Mouse (Mus musculus) heart, embryonic 11.5 days (tissue): ENCODE data around the gene Atxn7l3. TPM values are rescaled to one million over a fixed set of nuclear protein-coding genes. Genes with fewer than 3 reads are reported as not detected.

Experiments
- ATAC-seq: fragments of 200-750 bp; cut with Nextera tagmentation; replicated peaks from 2 replicates; pipeline ENCODE4 v1.8.0; 2017; ENCODE audit warnings: moderate library complexity; ENCODE audit not compliant: insufficient number of reproducible peaks, low FRiP score, low TSS enrichment
- H3K27ac ChIP-seq: fragments of 300-500 bp; sonication (generic); 2 replicates; pipeline ENCODE4 v1.5.1; 2014; ENCODE audit warnings: mild to moderate bottlenecking, low read depth, low read length
- H3K27me3 ChIP-seq: fragments of 300-500 bp; sonication (generic); 2 replicates; pipeline ENCODE4 v1.6.1; 2014; ENCODE audit warnings: mild to moderate bottlenecking, low read length, mixed read lengths; ENCODE audit not compliant: control insufficient read depth, insufficient read depth
- H3K36me3 ChIP-seq: fragments of 300-500 bp; sonication (generic); 2 replicates; pipeline ENCODE4 v1.6.1; 2014; ENCODE audit warnings: mild to moderate bottlenecking, low read length, moderate library complexity, mixed read lengths; ENCODE audit not compliant: control insufficient read depth, insufficient read depth
- H3K4me1 ChIP-seq: fragments of 300-500 bp; sonication (generic); 2 replicates; pipeline ENCODE4 v1.6.1; 2014; ENCODE audit warnings: low read length; ENCODE audit not compliant: control insufficient read depth, insufficient read depth
- H3K4me2 ChIP-seq: fragments of 300-500 bp; sonication (generic); 2 replicates; pipeline ENCODE4 v1.6.1; 2014; ENCODE audit warnings: mild to moderate bottlenecking, moderate library complexity
- H3K4me3 ChIP-seq: fragments of 300-500 bp; sonication (generic); 2 replicates; pipeline ENCODE4 v1.5.1; 2014; ENCODE audit warnings: low read depth, low read length
- H3K9ac ChIP-seq: fragments of 300-500 bp; sonication (generic); 2 replicates; pipeline ENCODE4 v1.6.1; 2014; ENCODE audit warnings: mild to moderate bottlenecking, low read depth, low read length, moderate library complexity
- H3K9me3 ChIP-seq: fragments of 300-500 bp; sonication (generic); replicated peaks from 2 replicates; pipeline ENCODE4 v1.6.1; 2016; ENCODE audit warnings: low read length; ENCODE audit not compliant: control insufficient read depth
- WGBS: fragments of 180-500 bp; shearing (Covaris S2); extraction: QIAGEN DNeasy Blood & Tissue Kit; methylation state at CpG from one replicate; pipeline ENCODE4 v1.1.7; 2014; ENCODE audit not compliant: insufficient replicate concordance; 5-methylcytosine and 5-hydroxymethylcytosine counted together
- polyA plus RNA-seq: library from polyadenylated mRNA; unstranded; fragments of >200 nt; fragmentation: Nextera tagmentation; extraction: Ambion mirVana; gene quantifications from 2 replicates; pipeline ENCODE4 v1.2.1, GENCODE M21; 2014

Atxn7l3 gene
- 9.9 and 12.0 TPM in 2 replicates for polyA plus RNA-seq

- H3K9me3 ChIP-seq, result 0 out of 2 replicates have a peak, but pooled peaks cover 2% of the 10 kb centered on the region
- peaks cover 15% of the 10 kb centered on the region for H3K4me1 ChIP-seq
Observed at GRCm38 (mm10) chr11:102296491-102297472, at the start of gene Atxn7l3. TSS of gene Atxn7l3 (minus strand) at chr11:102296631.

GRCm38 (mm10) chr11:102344458-102344857 is 48.0 kb upstream of the Atxn7l3 start:
- WGBS, result 81% methylated on average over 3 of the region's 3 CpGs
- Histone ChIP-seq H3K4me1 (no peaks in the 10 kb centered on the region), H3K27me3 (no peaks in the 10 kb centered on the region), H3K36me3 (no peaks in the 10 kb centered on the region), H3K4me3 (no peak overlapping the region), H3K27ac (no peak overlapping the region), H3K9ac (no peak overlapping the region), H3K9me3 (no peaks in the 10 kb centered on the region), H3K4me2 (no peak overlapping the region)
- no peak for ATAC-seq

More at GRCm38 (mm10) chr11:102296491-102297472, at the start of gene Atxn7l3:
- peak within 1 kb of the TSS; percentile 93 for H3K4me2 ChIP-seq
- H3K9ac ChIP-seq, result peak within 1 kb of the TSS; percentile 93
- peaks cover 13% of the 10 kb centered on the region for H3K36me3 ChIP-seq
- H3K27me3 ChIP-seq, result no peaks in the 10 kb centered on the region
- ATAC-seq, result peak; percentile 94
- WGBS, result under 1% methylated on average over 55 of the region's 125 CpGs
- H3K27ac ChIP-seq, result peak within 1 kb of the TSS; percentile 99
- H3K4me3 ChIP-seq, result peak within 1 kb of the TSS; percentile 87

- Histone ChIP-seq H3K9ac (no peak overlapping the region), H3K27ac (no peak overlapping the region), H3K4me3 (no peak overlapping the region), H3K27me3 (no peaks in the 10 kb centered on the region), H3K36me3 (no peaks in the 10 kb centered on the region), H3K4me1 (no peaks in the 10 kb centered on the region), H3K4me2 (no peak overlapping the region), H3K9me3 (no peaks in the 10 kb centered on the region)
- WGBS, result 68% methylated on average over 12 of the region's 12 CpGs
- no peak for ATAC-seq
Observed at GRCm38 (mm10) chr11:102342742-102343141, 46.3 kb upstream of the Atxn7l3 start.

- Histone ChIP-seq H3K27me3 (no peaks in the 10 kb centered on the region), H3K4me3 (no peak overlapping the region), H3K27ac (no peak overlapping the region), H3K36me3 (no peaks in the 10 kb centered on the region), H3K4me2 (no peak overlapping the region), H3K9ac (no peak overlapping the region), H3K9me3 (no peaks in the 10 kb centered on the region), H3K4me1 (no peaks in the 10 kb centered on the region)
- 88% methylated on average over 4 of the region's 4 CpGs for WGBS
- no peak for ATAC-seq
Observed at GRCm38 (mm10) chr11:102341101-102341500, 44.7 kb upstream of the Atxn7l3 start.

- ATAC-seq, result no peak
- no peak overlapping the region for H3K9ac ChIP-seq
- no peaks in the 10 kb centered on the region for H3K9me3 ChIP-seq
- H3K36me3 ChIP-seq, result no peaks in the 10 kb centered on the region
- H3K4me1 ChIP-seq, result no peaks in the 10 kb centered on the region
- no peak overlapping the region for H3K27ac ChIP-seq
- no peaks in the 10 kb centered on the region for H3K27me3 ChIP-seq
- no peak overlapping the region for H3K4me3 ChIP-seq
- H3K4me2 ChIP-seq, result no peak overlapping the region
- 59% methylated on average over 4 of the region's 4 CpGs for WGBS
Observed at GRCm38 (mm10) chr11:102339624-102340023, 43.2 kb upstream of the Atxn7l3 start.

- H3K4me2 ChIP-seq, result no peak overlapping the region
- H3K27me3 ChIP-seq, result no peaks in the 10 kb centered on the region
- 71% methylated on average over 11 of the region's 11 CpGs for WGBS
- H3K9ac ChIP-seq, result no peak overlapping the region
- no peak overlapping the region for H3K4me3 ChIP-seq
- H3K27ac ChIP-seq, result no peak overlapping the region
- ATAC-seq, result no peak
- H3K36me3 ChIP-seq, result no peaks in the 10 kb centered on the region
- no peaks in the 10 kb centered on the region for H3K4me1 ChIP-seq
- H3K9me3 ChIP-seq, result no peaks in the 10 kb centered on the region
Observed at GRCm38 (mm10) chr11:102339195-102339594, 42.8 kb upstream of the Atxn7l3 start.

GRCm38 (mm10) chr11:102338561-102338960 is 42.1 kb upstream of the Atxn7l3 start:
- Histone ChIP-seq H3K27ac (no peak overlapping the region), H3K9ac (no peak overlapping the region), H3K4me3 (no peak overlapping the region), H3K4me2 (no peak overlapping the region), H3K9me3 (no peaks in the 10 kb centered on the region), H3K27me3 (no peaks in the 10 kb centered on the region), H3K4me1 (no peaks in the 10 kb centered on the region), H3K36me3 (no peaks in the 10 kb centered on the region)
- WGBS, result 25% methylated on average over 3 of the region's 3 CpGs
- ATAC-seq, result no peak

- no peaks in the 10 kb centered on the region for H3K4me1 ChIP-seq
- H3K4me2 ChIP-seq, result no peak overlapping the region
- H3K27ac ChIP-seq, result no peak overlapping the region
- no peak overlapping the region for H3K9ac ChIP-seq
- H3K27me3 ChIP-seq, result no peaks in the 10 kb centered on the region
- ATAC-seq, result no peak
- H3K36me3 ChIP-seq, result no peaks in the 10 kb centered on the region
- H3K4me3 ChIP-seq, result no peak overlapping the region
- H3K9me3 ChIP-seq, result no peaks in the 10 kb centered on the region
- WGBS, result 64% methylated on average over 1 of the region's 1 CpGs
Observed at GRCm38 (mm10) chr11:102337921-102338320, 41.5 kb upstream of the Atxn7l3 start.
